Mouse (Mus musculus): ENCODE measurements around the gene Scfd2. TPM values are rescaled to one million over a fixed set of nuclear protein-coding genes. Genes with fewer than 3 reads are reported as not detected.

The Scfd2 gene
- polyA plus RNA-seq, 1 experiment from 2014 or later: 18.1 TPM

DNA sequence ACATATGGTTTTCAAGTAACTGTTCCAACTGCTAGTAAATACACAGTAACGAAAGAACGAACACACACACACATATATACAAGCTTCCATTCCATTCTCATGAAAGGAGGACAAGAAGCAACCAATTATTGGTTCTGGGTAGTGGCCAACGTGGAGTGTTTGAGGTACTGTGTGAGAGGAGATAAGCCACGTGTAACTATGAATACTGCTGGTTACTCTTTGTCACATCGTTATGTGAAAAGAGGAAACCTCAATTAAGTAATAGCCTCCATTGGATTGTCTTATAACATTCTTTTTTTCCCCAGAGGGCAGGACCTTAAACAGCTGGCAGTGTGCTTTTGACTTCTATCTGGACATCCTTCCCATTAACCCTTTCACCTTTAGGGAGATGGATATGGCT lies 4.5 kb downstream of the Scfd2 start:
- H3K9ac ChIP-seq (ENCODE audit: low read depth, low read length): no peak overlapping the region
- peaks cover 28% of the 10 kb centered on the region for H3K4me1 ChIP-seq (ENCODE audit: control insufficient read depth, insufficient read depth, low read length)
- no peak overlapping the region for H3K4me3 ChIP-seq (ENCODE audit: low read depth, low read length)
- 78% methylated on average over 5 of the region's 5 CpGs for WGBS
- no peaks in the 10 kb centered on the region for H3K36me3 ChIP-seq (ENCODE audit: control insufficient read depth, insufficient read depth, low read length)
- ATAC-seq: no peak
- H3K27ac ChIP-seq (ENCODE audit: low read length): no peak overlapping the region
- no peak overlapping the region for H3K4me2 ChIP-seq (ENCODE audit: low read length)
- no peaks in the 10 kb centered on the region for H3K27me3 ChIP-seq (ENCODE audit: control insufficient read depth, insufficient read depth, low read depth, low read length)
- H3K9me3 ChIP-seq (replicated peaks; ENCODE audit: control insufficient read depth, low read length, poor library complexity, severe bottlenecking): no peaks in the 10 kb centered on the region

DNA sequence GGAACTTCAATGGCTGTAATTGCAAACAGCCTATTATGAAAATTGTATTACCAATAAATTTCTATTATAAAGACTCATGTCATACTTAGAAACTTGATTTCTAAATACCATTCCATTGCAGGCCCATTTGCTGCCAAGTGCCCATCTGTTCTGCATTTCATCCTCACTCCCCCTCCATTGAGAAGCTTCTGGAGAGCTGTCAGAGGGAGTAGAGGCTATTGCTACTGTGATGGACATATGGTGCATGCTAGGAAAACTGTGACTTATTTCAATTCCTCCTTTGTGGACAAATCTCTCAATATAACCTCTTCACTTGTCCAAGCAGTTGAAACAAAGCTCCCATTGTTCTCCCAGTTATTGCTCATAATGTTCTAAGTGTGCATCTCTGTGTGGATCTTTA lies 19.9 kb downstream of the Scfd2 start:
- Histone ChIP-seq H3K27me3 (ENCODE audit: control insufficient read depth, insufficient read depth, low read depth, low read length) (no peaks in the 10 kb centered on the region), H3K9me3 (replicated peaks; ENCODE audit: control insufficient read depth, low read length, poor library complexity, severe bottlenecking) (no peaks in the 10 kb centered on the region), H3K36me3 (ENCODE audit: control insufficient read depth, insufficient read depth, low read length) (no peaks in the 10 kb centered on the region), H3K4me2 (ENCODE audit: low read length) (no peak overlapping the region), H3K4me3 (ENCODE audit: low read depth, low read length) (no peak overlapping the region), H3K9ac (ENCODE audit: low read depth, low read length) (no peak overlapping the region), H3K4me1 (ENCODE audit: control insufficient read depth, insufficient read depth, low read length) (no peaks in the 10 kb centered on the region), H3K27ac (ENCODE audit: low read length) (no peak overlapping the region)
- ATAC-seq: no peak

DNA sequence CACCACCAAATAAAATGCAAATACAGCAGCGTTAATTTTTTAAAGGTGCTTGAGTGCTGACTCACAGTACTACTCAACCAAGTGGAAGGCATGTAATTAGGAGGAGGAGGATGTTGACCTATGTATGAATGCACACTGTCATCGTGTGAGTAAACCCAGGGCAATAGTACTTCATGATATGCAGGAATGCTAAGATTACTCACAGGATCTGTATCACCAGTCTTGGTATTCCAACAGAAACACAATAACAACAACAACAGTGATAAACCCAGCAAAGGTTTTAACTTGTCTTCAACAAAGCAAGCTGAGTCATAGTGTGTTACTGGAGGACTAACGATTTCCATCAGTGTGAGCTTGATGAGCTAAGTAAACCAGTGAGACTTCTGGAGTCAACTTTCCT lies 38.9 kb downstream of the Scfd2 start:
- H3K4me3 ChIP-seq (ENCODE audit: low read depth, low read length): no peak overlapping the region
- H3K9ac ChIP-seq (ENCODE audit: low read depth, low read length): no peak overlapping the region
- no peaks in the 10 kb centered on the region for H3K9me3 ChIP-seq (replicated peaks; ENCODE audit: control insufficient read depth, low read length, poor library complexity, severe bottlenecking)
- no peak overlapping the region for H3K4me2 ChIP-seq (ENCODE audit: low read length)
- no peak for ATAC-seq
- WGBS: 84% methylated on average over 3 of the region's 3 CpGs
- H3K36me3 ChIP-seq (ENCODE audit: control insufficient read depth, insufficient read depth, low read length): no peaks in the 10 kb centered on the region
- no peaks in the 10 kb centered on the region for H3K4me1 ChIP-seq (ENCODE audit: control insufficient read depth, insufficient read depth, low read length)
- H3K27me3 ChIP-seq (ENCODE audit: control insufficient read depth, insufficient read depth, low read depth, low read length): no peaks in the 10 kb centered on the region
- H3K27ac ChIP-seq (ENCODE audit: low read length): no peak overlapping the region

DNA sequence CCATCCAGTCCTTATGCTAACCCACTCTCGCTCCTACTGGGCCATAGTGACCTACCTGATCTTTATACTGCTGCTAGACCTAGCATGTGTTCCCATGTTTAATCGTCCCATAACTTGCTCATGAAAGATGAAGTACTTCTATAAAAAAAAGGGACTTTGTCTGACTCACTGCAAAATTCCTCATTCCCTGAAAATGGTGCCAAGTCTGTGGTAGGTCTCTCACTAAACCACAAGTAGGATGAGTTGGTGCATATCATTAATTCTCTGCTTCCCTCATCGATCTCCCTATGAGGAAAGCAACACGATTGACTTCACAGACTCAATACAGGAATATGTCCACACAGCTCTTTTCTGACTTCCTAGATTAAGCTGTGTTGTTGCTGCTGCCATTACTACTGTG lies 46.9 kb downstream of the Scfd2 start:
- no peak overlapping the region for H3K27ac ChIP-seq (ENCODE audit: low read length)
- WGBS: 92% methylated on average over 4 of the region's 4 CpGs
- H3K9ac ChIP-seq (ENCODE audit: low read depth, low read length): no peak overlapping the region
- ATAC-seq: no peak
- H3K27me3 ChIP-seq (ENCODE audit: control insufficient read depth, insufficient read depth, low read depth, low read length): no peaks in the 10 kb centered on the region
- H3K9me3 ChIP-seq (replicated peaks; ENCODE audit: control insufficient read depth, low read length, poor library complexity, severe bottlenecking): no peaks in the 10 kb centered on the region
- peaks cover 3% of the 10 kb centered on the region for H3K4me1 ChIP-seq (ENCODE audit: control insufficient read depth, insufficient read depth, low read length)
- H3K4me2 ChIP-seq (ENCODE audit: low read length): no peak overlapping the region
- H3K4me3 ChIP-seq (ENCODE audit: low read depth, low read length): no peak overlapping the region
- no peaks in the 10 kb centered on the region for H3K36me3 ChIP-seq (ENCODE audit: control insufficient read depth, insufficient read depth, low read length)

DNA sequence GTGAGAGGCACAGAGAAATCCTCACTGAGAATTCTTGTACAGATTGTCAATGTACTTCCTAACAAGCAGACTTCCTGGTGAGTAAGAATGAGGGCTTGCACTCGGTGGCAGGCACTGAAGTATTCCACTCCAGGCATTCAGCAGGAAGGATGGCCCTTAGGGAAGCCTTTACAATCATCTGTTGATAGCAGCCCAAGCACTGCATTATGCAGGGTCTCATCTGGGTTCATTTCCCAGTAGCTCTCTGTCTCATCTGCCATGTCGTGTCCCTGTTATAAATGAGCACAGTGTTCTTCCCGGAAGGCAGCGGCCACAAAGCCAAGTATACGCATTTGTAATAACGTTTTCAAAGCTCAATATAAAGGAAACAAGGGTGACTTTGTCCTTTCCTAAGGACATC lies 48.9 kb downstream of the Scfd2 start:
- Histone ChIP-seq H3K36me3 (ENCODE audit: control insufficient read depth, insufficient read depth, low read length) (no peaks in the 10 kb centered on the region), H3K9ac (ENCODE audit: low read depth, low read length) (0 out of 2 replicates have a peak overlapping the region, but pooled peaks have one; percentile 16), H3K9me3 (replicated peaks; ENCODE audit: control insufficient read depth, low read length, poor library complexity, severe bottlenecking) (no peaks in the 10 kb centered on the region), H3K4me1 (ENCODE audit: control insufficient read depth, insufficient read depth, low read length) (peaks cover 3% of the 10 kb centered on the region), H3K27ac (ENCODE audit: low read length) (no peak overlapping the region), H3K4me3 (ENCODE audit: low read depth, low read length) (no peak overlapping the region), H3K27me3 (ENCODE audit: control insufficient read depth, insufficient read depth, low read depth, low read length) (no peaks in the 10 kb centered on the region), H3K4me2 (ENCODE audit: low read length) (no peak overlapping the region)
- peak; percentile 56; the same call in 1 of the 2 replicates for ATAC-seq
- WGBS: 43% methylated on average over 6 of the region's 6 CpGs

DNA sequence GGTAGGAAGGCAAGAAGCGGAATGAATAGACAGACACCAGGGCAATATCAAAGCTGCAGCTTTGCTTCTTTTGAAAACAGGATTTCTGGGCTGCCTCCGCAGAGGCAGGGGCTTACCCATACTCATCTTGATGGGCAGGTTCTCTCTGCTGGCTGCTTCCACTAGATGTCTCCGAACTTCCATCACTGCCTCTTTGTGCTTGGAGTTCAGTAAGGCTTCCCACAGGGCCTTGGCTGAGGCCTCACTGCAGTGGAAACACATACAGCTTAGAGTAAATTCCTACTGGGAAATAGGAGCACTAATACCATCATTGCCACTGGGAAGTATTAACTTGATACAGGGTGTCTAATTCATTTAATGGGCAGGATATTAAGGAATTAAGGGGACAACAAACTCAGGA lies 49.5 kb downstream of the Scfd2 start:
- WGBS: 50% methylated on average over 3 of the region's 3 CpGs
- Histone ChIP-seq H3K4me3 (ENCODE audit: low read depth, low read length) (no peak overlapping the region), H3K27me3 (ENCODE audit: control insufficient read depth, insufficient read depth, low read depth, low read length) (no peaks in the 10 kb centered on the region)

DNA sequence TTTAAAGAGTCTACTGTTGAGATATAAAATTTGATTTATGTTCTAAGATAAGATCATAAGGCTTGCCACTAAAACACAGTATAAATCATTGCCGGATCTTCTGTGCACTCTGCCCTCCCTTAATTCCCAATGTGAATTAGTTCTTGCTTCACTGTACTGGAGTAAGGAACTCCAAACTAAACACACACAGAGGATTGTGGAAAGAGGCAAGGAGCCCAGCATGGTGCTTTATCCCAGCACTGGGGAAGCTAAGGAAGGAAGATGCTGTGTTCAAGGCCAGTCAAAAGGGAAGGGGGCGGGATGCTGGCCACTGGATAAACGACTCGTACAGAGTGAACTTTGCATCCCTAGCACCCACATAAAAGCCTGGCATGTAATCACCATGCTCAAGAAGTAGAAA lies 51.1 kb downstream of the Scfd2 start:
- no peaks in the 10 kb centered on the region for H3K27me3 ChIP-seq (ENCODE audit: control insufficient read depth, insufficient read depth, low read depth, low read length)
- no peak for ATAC-seq
- H3K4me1 ChIP-seq (ENCODE audit: control insufficient read depth, insufficient read depth, low read length): peaks cover 3% of the 10 kb centered on the region
- no peak overlapping the region for H3K4me2 ChIP-seq (ENCODE audit: low read length)
- no peaks in the 10 kb centered on the region for H3K36me3 ChIP-seq (ENCODE audit: control insufficient read depth, insufficient read depth, low read length)
- H3K27ac ChIP-seq (ENCODE audit: low read length): no peak overlapping the region
- 85% methylated on average over 4 of the region's 4 CpGs for WGBS
- H3K9ac ChIP-seq (ENCODE audit: low read depth, low read length): no peak overlapping the region
- no peak overlapping the region for H3K4me3 ChIP-seq (ENCODE audit: low read depth, low read length)
- H3K9me3 ChIP-seq (replicated peaks; ENCODE audit: control insufficient read depth, low read length, poor library complexity, severe bottlenecking): no peaks in the 10 kb centered on the region

More for the DNA sequence above, 49.5 kb downstream of the Scfd2 start:
- Histone ChIP-seq H3K4me2 (ENCODE audit: low read length) (no peak overlapping the region), H3K9ac (ENCODE audit: low read depth, low read length) (no peak overlapping the region), H3K36me3 (ENCODE audit: control insufficient read depth, insufficient read depth, low read length) (no peaks in the 10 kb centered on the region), H3K27ac (ENCODE audit: low read length) (no peak overlapping the region), H3K9me3 (replicated peaks; ENCODE audit: control insufficient read depth, low read length, poor library complexity, severe bottlenecking) (no peaks in the 10 kb centered on the region), H3K4me1 (ENCODE audit: control insufficient read depth, insufficient read depth, low read length) (peaks cover 3% of the 10 kb centered on the region)
- no peak for ATAC-seq

DNA sequence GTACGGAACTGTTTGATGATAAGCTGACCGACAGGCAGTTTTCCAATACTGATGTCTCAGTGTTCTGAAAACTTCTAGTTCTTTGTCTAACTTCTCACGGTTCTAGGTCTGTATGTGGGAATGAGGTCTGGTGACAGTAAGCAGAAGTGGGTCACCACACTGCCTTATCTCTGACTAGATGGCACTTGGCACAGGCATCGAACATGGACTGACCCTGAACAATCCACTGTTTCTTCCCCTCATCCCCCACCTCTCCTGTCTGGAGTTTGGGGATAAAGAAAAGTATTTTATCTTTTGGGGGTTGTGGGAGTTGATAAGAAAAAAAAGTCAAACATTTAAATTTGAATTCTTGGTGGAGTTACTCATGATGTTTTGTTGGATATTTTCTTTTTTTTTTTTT lies 51.6 kb downstream of the Scfd2 start:
- Histone ChIP-seq H3K9me3 (replicated peaks; ENCODE audit: control insufficient read depth, low read length, poor library complexity, severe bottlenecking) (no peaks in the 10 kb centered on the region), H3K27ac (ENCODE audit: low read length) (no peak overlapping the region), H3K4me3 (ENCODE audit: low read depth, low read length) (no peak overlapping the region), H3K36me3 (ENCODE audit: control insufficient read depth, insufficient read depth, low read length) (no peaks in the 10 kb centered on the region), H3K4me2 (ENCODE audit: low read length) (no peak overlapping the region), H3K27me3 (ENCODE audit: control insufficient read depth, insufficient read depth, low read depth, low read length) (no peaks in the 10 kb centered on the region), H3K4me1 (ENCODE audit: control insufficient read depth, insufficient read depth, low read length) (peaks cover 3% of the 10 kb centered on the region), H3K9ac (ENCODE audit: low read depth, low read length) (no peak overlapping the region)
- ATAC-seq: no peak
- WGBS: 93% methylated on average over 4 of the region's 4 CpGs

DNA sequence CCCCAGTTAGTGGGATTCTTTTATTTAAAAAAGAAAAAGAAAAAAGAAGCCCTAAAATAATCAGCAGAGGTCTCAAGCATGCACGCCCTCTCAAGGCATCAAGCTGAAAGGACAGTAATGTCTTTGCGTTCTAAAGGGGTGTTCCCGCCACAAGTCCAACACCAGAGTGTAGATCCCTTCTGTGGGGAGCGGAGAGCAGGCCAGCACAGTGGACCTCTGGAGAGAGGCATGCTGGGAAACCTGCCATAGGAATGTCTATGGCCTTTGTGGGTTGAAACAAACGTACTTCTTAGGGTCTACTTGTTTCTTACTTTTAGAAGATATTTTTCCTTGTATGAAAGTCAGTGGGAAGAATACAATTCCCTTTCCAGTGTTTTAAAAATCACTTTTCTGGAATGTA lies 52.4 kb downstream of the Scfd2 start:
- Histone ChIP-seq H3K4me3 (ENCODE audit: low read depth, low read length) (no peak overlapping the region), H3K9ac (ENCODE audit: low read depth, low read length) (no peak overlapping the region), H3K27me3 (ENCODE audit: control insufficient read depth, insufficient read depth, low read depth, low read length) (no peaks in the 10 kb centered on the region), H3K4me2 (ENCODE audit: low read length) (no peak overlapping the region), H3K4me1 (ENCODE audit: control insufficient read depth, insufficient read depth, low read length) (peaks cover 3% of the 10 kb centered on the region), H3K36me3 (ENCODE audit: control insufficient read depth, insufficient read depth, low read length) (no peaks in the 10 kb centered on the region), H3K9me3 (replicated peaks; ENCODE audit: control insufficient read depth, low read length, poor library complexity, severe bottlenecking) (no peaks in the 10 kb centered on the region), H3K27ac (ENCODE audit: low read length) (no peak overlapping the region)
- no peak for ATAC-seq
- 84% methylated on average over 5 of the region's 5 CpGs for WGBS

DNA sequence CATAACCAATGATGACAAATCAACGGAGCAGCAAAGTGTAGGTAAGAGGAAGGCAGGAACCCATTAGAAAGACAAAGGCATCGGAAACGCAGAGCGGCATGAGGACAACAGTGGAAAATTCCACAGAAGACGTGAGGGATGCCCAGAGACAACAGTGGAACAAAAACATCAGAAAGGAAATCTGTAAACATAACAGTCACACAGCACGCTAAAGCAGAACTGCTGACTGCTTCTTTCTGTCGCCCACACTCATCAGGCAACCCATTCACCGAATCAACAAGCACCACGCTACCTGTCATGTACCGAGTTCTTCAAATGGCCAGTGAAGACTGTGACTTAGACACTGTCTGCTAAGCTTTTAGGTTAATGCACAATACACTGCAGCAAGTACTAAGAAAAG lies 55.0 kb downstream of the Scfd2 start:
- Histone ChIP-seq H3K9me3 (replicated peaks; ENCODE audit: control insufficient read depth, low read length, poor library complexity, severe bottlenecking) (no peaks in the 10 kb centered on the region), H3K4me2 (ENCODE audit: low read length) (no peak overlapping the region), H3K4me1 (ENCODE audit: control insufficient read depth, insufficient read depth, low read length) (no peaks in the 10 kb centered on the region), H3K9ac (ENCODE audit: low read depth, low read length) (no peak overlapping the region), H3K27me3 (ENCODE audit: control insufficient read depth, insufficient read depth, low read depth, low read length) (no peaks in the 10 kb centered on the region), H3K36me3 (ENCODE audit: control insufficient read depth, insufficient read depth, low read length) (no peaks in the 10 kb centered on the region), H3K27ac (ENCODE audit: low read length) (no peak overlapping the region), H3K4me3 (ENCODE audit: low read depth, low read length) (no peak overlapping the region)
- no peak for ATAC-seq
- WGBS: 86% methylated on average over 10 of the region's 10 CpGs
